Mouse (Mus musculus) neural tube, embryonic 10.5 days (tissue): ENCODE data around the gene Zfp423.
A peak's percentile ranks its signal among the peaks of the same experiment; 100 is the strongest.

ENCODE experiments used
- DNase-seq: peaks from one replicate; pipeline ENCODE4 v3.0.0-alpha.2; 2017; ENCODE audit warnings: low spot score; ENCODE audit errors: extremely low spot score

Zfp423 gene

DNA sequence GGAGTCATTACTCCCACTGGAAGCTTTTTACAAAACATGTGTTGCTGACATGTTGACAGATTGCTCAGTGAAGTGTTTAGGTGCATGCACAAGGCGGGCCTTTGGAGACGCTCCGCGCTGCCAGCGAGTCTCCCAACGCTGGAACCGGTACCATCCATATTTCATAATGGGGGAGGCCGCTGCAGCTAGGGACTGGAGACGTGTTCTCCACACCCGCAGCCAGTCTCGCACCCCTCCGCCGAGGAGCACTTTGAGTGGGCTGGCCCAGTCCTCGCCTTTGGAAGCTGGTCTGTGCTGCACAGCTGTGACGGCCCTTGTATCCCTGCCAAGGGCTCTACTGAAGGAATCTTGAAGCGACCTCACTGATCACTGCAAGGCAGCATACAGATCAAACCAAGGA lies 122.5 kb downstream of the Zfp423 start:
- peak; percentile 81 for DNase-seq

DNA sequence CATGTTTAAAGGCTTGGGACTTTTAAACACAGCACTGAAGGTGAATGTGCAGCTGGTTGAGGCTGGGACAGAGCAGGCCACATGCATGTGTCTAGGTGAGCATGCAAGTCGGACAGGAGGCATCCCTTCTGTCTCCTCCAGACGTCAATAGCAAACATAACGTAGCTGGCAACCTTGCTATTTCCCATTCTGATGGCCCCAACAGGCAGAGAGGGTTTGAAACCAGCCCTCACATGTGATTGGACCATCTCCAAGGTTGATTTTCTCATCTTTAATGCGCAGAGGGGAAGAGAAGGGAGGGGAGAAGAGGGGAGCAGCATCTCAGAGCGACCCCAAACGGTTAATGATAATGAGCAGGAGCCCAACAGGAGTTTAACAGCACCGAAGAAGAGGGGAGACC lies 123.5 kb downstream of the Zfp423 start:
- DNase-seq, result peak; percentile 31

DNA sequence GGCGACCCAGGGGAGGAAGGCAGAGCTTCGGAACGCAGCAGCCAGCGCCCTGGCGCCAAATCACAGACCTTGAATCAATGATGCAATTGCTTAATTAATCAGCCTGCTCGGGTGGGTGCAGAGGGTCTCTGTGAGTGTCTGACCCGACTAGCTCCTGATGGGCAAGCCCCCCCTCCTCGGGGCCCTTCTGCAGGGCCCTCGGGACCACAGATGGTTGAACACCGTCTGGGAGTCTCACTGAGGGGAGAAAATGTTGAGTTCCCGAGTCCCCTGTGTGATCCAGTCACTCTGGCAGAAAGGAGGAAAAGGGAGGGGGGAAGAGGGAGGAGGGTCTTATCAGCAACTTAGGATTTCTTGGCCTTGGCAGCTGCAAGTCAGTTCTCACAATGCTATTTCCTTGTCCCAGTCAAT lies 124.0 kb downstream of the Zfp423 start:
- DNase-seq, result peak; percentile 43

- DNase-seq, result peak; percentile 31
Measured at GRCm38 (mm10) chr8:87834656-87835055, 124.7 kb downstream of the Zfp423 start.

DNA sequence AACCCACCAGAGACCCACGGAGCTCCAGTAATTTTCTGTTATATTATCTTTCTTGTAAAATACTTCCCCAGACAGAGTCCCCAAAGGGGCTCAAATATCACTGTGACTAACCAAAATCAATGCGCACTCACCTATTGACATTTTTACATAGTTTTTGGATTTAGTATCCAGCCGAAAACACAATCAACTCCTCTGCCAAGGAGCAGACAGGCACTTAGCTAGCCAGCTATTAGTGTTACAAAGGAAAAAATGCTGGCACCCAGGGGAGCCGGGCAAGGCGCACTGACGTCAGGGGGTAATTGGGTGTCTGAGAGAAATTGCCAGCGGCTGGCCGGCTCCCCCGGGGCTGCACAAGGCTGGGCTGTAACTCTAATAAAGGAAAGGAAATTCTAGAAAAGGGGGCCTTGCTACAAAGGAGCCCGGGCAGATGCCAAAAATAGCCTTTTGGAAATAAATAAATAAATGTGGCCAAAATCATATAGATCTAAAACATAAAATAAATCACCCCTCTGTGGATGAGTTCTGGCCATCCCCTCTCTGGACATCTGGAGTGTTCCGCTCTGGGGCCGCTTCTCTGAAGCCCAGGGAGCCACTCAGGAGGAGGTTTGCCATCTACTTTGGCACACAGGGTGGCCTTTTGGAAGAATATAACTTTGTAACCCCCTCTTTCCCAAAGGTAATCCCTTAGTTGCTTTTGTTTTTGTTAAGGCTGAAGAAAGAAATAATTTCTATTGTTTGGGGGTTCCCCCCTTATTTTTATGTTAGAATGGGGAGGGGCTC lies 125.4 kb downstream of the Zfp423 start:
- DNase-seq, result peak; percentile 33

- peak; percentile 52 for DNase-seq
Measured at GRCm38 (mm10) chr8:87833339-87833738, 126.1 kb downstream of the Zfp423 start.

- DNase-seq, result peak; percentile 54
Measured at GRCm38 (mm10) chr8:87832381-87833325, 126.7 kb downstream of the Zfp423 start.

- peak; percentile 84 for DNase-seq
Measured at GRCm38 (mm10) chr8:87831567-87831966, 127.8 kb downstream of the Zfp423 start.

GRCm38 (mm10) chr8:87831116-87831515 lies 128.3 kb downstream of the Zfp423 start:
- DNase-seq, result no peak

- peak; percentile 52 for DNase-seq
Measured at GRCm38 (mm10) chr8:87830200-87830599, 129.2 kb downstream of the Zfp423 start.

DNA sequence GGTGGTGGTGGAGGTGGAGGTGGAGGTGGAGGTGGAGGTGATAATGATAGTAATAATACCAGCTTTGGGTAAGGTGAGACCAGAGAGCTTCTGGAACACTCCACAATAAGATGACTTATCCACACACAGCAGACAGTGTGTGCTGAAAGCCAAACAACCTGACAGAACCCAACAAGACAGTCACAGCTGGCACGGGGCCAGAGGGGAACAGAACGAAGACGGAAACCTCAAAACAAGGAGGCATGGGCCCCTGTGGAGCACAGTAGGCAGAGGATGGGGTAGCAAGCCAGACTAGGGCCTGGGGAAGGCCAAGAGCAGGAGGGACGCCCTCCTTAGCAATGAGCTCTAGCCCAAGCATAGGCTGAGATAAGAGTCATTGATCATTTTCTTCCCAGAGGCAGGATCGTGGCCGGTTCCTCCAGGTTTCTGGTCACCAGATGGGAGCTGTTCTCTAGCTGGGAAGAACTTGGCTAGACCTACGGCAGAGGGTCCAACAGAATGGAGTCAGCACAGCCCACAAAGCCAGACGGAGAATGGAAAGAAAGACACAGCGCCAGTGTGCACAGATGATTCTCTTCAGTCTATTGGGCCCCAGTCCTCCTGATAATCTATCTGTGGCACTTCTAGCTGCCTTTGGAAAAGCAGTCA lies 133.3 kb downstream of the Zfp423 start:
- DNase-seq, result no peak

GRCm38 (mm10) chr8:87823172-87823571 lies 136.2 kb downstream of the Zfp423 start:
- no peak for DNase-seq

- no peak for DNase-seq
Measured at GRCm38 (mm10) chr8:87822690-87823089, 136.7 kb downstream of the Zfp423 start.

DNA sequence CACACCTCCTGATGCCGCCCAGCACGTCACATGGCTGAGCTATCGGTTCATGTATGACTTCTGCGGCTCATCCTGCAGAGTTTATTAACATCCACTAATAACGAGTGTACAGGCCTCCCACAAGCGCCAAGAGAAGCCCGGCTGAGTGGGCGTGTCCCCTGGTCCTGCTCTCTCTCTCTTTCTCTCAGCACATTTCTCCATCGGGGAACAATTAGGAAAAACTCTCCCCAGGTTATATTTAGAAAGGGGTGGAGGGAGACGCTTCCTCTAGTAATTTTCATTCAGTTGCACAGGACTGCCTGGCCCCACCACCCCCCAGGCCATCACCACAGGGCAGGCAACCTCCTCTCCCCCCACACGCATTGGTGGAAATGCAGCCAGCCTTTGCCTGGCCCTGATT lies 137.2 kb downstream of the Zfp423 start:
- no peak for DNase-seq

DNA sequence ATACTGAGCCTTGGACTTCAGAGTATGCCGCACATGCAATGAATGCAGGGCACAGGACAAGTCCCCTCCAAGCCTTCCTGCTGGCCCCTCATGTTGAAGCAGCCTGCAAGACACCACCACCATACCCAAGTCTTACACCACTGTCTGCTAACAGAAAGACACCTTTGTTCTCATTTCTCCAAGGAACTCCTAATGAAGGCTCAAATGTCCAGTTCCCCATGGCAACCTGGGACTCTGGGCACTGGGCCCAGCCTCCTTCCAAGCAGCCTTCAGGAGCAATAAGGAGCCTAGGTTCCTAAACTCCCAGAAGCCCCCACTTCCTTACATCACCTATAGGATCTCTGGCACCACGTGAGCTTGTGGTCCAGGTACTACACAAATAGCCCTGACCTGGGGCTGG lies 137.7 kb downstream of the Zfp423 start:
- DNase-seq, result no peak

- no peak for DNase-seq
Measured at GRCm38 (mm10) chr8:87819263-87819662, 140.1 kb downstream of the Zfp423 start.

GRCm38 (mm10) chr8:87818506-87818905 lies 140.9 kb downstream of the Zfp423 start:
- DNase-seq, result no peak

DNA sequence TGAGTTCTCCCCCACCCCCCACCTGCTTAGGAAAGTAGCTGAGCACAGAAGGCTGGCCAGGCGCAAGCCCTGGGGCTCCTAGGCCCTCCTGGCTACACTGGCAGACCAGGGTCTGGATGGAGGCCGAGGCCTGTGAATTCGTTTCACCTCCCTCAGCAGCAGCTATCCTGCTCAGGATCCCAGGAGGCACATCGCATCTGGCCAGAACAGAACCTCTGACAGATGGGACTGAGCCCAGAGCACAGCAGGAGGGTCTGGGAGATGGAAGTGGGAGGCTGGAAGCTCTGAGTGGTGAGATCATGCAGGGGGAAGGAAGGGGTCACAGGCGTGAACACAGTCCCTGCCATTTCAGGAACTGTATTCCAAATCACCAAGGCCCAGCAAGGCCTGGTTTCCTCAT lies 143.3 kb downstream of the Zfp423 start:
- DNase-seq, result no peak

GRCm38 (mm10) chr8:87812661-87813060 lies 146.7 kb downstream of the Zfp423 start:
- DNase-seq, result no peak

DNA sequence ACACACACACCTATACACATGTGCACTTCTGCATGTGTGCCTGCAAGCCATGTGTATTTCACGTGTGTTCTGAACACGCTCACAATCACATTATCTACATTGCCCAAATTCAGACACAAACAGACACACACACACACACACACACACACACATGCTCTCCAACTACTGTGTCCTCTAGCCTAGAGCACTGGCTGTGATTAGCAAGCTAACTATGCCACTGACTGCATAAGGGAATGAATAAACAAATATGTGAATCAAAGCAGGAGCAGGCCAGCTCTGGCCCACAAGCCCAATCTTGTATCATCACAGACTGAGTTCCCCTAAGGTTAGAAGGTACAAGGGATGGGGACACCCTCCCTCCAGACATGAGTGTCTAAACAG lies 147.3 kb downstream of the Zfp423 start:
- no peak for DNase-seq

GRCm38 (mm10) chr8:87811399-87812068 lies 147.9 kb downstream of the Zfp423 start:
- no peak for DNase-seq
